In the genomic region with DNA sequence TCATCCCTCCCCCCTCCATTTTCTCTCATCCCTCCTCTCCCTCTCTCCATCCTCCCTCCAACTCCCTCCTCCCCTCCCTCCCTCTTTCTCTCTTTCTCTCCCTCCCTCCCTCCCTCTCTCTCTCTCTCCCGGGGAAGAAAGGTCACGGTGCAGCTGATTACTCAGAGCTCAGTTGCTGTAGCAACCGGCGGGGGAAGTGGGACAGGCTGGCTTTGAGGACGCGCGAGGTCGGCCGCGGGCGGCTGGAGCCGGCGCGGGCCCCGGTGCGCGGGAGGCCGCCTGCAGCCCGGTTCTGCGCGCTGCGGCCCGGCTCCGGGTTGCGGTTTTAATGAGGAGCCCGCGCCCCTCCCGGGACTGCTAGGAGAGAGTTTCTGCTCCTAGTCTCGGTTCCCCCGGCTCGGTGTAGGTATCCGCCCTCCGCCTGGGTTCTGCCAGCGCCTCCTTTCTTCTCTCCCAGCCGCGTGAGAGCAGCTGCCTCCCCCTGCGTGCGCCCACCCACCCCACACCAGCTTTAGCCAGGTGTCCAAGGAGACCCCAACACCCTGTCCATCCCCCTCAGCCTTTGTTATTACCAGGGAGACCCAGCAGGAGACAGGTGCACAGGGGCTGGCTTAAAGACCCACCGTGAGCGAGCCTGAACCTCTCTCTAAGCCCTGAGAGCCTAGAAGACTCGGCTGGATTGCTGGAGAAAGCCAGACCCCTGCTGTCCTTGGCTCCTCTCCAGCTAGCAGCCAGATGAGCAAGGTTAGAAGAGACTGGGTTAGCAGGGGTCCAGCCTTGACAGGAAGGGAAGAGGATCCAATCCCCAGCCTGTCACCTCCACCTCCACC, we compare ENCODE assay signal across 8 mouse cellular contexts.
DNase-seq lines count a peak whose midpoint lies in the region; ATAC-seq and TF ChIP-seq lines count a peak whose summit lies in the region.

No protein-coding gene starts in this region.

- no peak for TF ChIP-seq CTCF in MEL (IDR thresholded peaks at IDR 0.05 in 2 of 3, conservative IDR thresholded peaks at IDR 0.05 in 1 of 3; ENCODE audit: control insufficient read depth in 1 of 3, insufficient read depth in 1 of 3, low read depth in 2 of 3, low read length in 3 of 3, poor library complexity in 1 of 3, severe bottlenecking in 1 of 3)
- no peak for TF ChIP-seq CTCF in cerebellum, adult 2 months (IDR thresholded peaks at IDR 0.05; ENCODE audit: borderline replicate concordance, insufficient read depth, low read depth, low read length)

- peak in 1 of 2 experiments; percentile 10; a peak in 1 of 4 replicates for TF ChIP-seq POLR2A in MEL (IDR thresholded peaks at IDR 0.05; ENCODE audit: control insufficient read depth in 1 of 2, insufficient read depth in 1 of 2, low read depth in 1 of 2, low read length in 2 of 2, poor library complexity in 1 of 2)
- TF ChIP-seq POLR2A in cerebellum, adult 2 months (IDR thresholded peaks at IDR 0.05; ENCODE audit: borderline replicate concordance, insufficient read depth, low read length): peak; percentile 52

- peak overlapping the region; percentile 79 for H3K9ac ChIP-seq in MEL (ENCODE audit: control insufficient read depth, low read depth, low read length, poor library complexity, severe bottlenecking)
- peak overlapping the region; percentile 79 for H3K9ac ChIP-seq in hindbrain, embryonic 13.5 days

- H3K9me3 ChIP-seq in MEL (replicated peaks; ENCODE audit: insufficient read depth, low read length): no peaks in the 10 kb centered on the region
- H3K9me3 ChIP-seq in hindbrain, embryonic 13.5 days: no peaks in the 10 kb centered on the region

- peak overlapping the region; percentile 57 for H3K4me2 ChIP-seq in hindbrain, embryonic 13.5 days

- under 1% methylated on average over 40 of the region's 41 CpGs for WGBS in cerebellum, adult 2 months
- WGBS in hindbrain, embryonic 13.5 days: under 1% methylated on average over 40 of the region's 41 CpGs
- WGBS in macrophage (ENCODE audit: missing documents): 5% methylated on average over 40 of the region's 41 CpGs

- H3K79me2 ChIP-seq in MEL (ENCODE audit: control insufficient read depth, insufficient read depth, low read length, poor library complexity): no peaks in the 10 kb centered on the region; the same call in 1 of the 2 replicates
- H3K79me2 ChIP-seq in macrophage (ENCODE audit: inconsistent target): no peaks in the 10 kb centered on the region

- H3K4me3 ChIP-seq in MEL (ENCODE audit: control insufficient read depth in 1 of 2, insufficient read depth in 1 of 2, low read depth in 2 of 2, low read length in 2 of 2) (peak overlapping the region; percentile 46 to 57; a peak in 3 of 4 replicates), macrophage (ENCODE audit: inconsistent target) (peak overlapping the region; percentile 11; the same call in 1 of the 2 replicates)
- H3K4me3 ChIP-seq in cerebellum, adult 2 months (replicated peaks; ENCODE audit: insufficient read depth, low read depth, low read length): peak overlapping the region; percentile 55
- H3K4me3 ChIP-seq in hindbrain, embryonic 13.5 days: peak overlapping the region; percentile 31

- no peak for TF ChIP-seq EP300 in MEL (IDR thresholded peaks at IDR 0.05; ENCODE audit: low read depth in 1 of 2, low read length in 2 of 2)

- no peak for TF ChIP-seq RAD21 in MEL (IDR thresholded peaks at IDR 0.05; ENCODE audit: low read depth, low read length)

- H3K36me3 ChIP-seq in MEL (ENCODE audit: control insufficient read depth in 1 of 2, insufficient read depth in 2 of 2, low read length in 2 of 2) (peaks cover 0 to 14% of the 10 kb centered on the region in 2 experiments; a peak in 2 of 4 replicates), macrophage (ENCODE audit: inconsistent target) (no peaks in the 10 kb centered on the region)
- H3K36me3 ChIP-seq in hindbrain, embryonic 13.5 days: no peaks in the 10 kb centered on the region

- H3K27ac ChIP-seq in MEL (ENCODE audit: control insufficient read depth, low read depth, low read length): no peak overlapping the region; the same call in 1 of the 2 replicates
- peak overlapping the region; percentile 99 for H3K27ac ChIP-seq in cerebellum, adult 2 months (ENCODE audit: insufficient read depth, low read length)
- H3K27ac ChIP-seq in hindbrain, embryonic 13.5 days: peak overlapping the region; percentile 100
- peak overlapping the region; percentile 51 for H3K27ac ChIP-seq in macrophage

- ATAC-seq in hindbrain, embryonic 13.5 days (ENCODE audit: low FRiP score): peak; percentile 88

- H3K27me3 ChIP-seq in MEL (ENCODE audit: control insufficient read depth in 1 of 2, insufficient read depth in 2 of 2, low read length in 2 of 2): no peaks in the 10 kb centered on the region; a peak in 2 of 4 replicates
- no peaks in the 10 kb centered on the region for H3K27me3 ChIP-seq in cerebellum, adult 2 months (ENCODE audit: control insufficient read depth, insufficient read depth, low read length)
- H3K27me3 ChIP-seq in hindbrain, embryonic 13.5 days: no peaks in the 10 kb centered on the region

- peaks cover 7 to 35% of the 10 kb centered on the region in 2 experiments for H3K4me1 ChIP-seq in MEL (ENCODE audit: control insufficient read depth in 1 of 2, insufficient read depth in 2 of 2, low read length in 2 of 2)
- peaks cover 48% of the 10 kb centered on the region for H3K4me1 ChIP-seq in cerebellum, adult 2 months (ENCODE audit: control insufficient read depth, insufficient read depth, low read length)
- H3K4me1 ChIP-seq in hindbrain, embryonic 13.5 days (replicated peaks): peaks cover 72% of the 10 kb centered on the region

- peak; percentile 66 for DNase-seq in MEL (ENCODE audit: low read depth, low spot score)
- DNase-seq in cerebellum, adult 2 months: peak; percentile 90 to 92
- DNase-seq in frontal cortex, postnatal 14 days (ENCODE audit: low spot score in 2 of 2): peak; percentile 74 to 83
- DNase-seq in left cerebral cortex, adult 11 months (ENCODE audit: low spot score): peak; percentile 83
- DNase-seq in retina, postnatal 7 days (ENCODE audit: low read depth, low spot score): peak; percentile 91
- DNase-seq in urinary bladder, adult 2 months (ENCODE audit: low spot score): peak; percentile 73

TF ChIP-seq in MEL, 35 proteins besides CTCF, POLR2A, EP300 and RAD21:
- TF ChIP-seq ZNF384 (IDR thresholded peaks at IDR 0.05; ENCODE audit: low read depth, low read length) (no peak), KAT2A (conservative IDR thresholded peaks at IDR 0.05; ENCODE audit: low read depth, low read length) (no peak), ETS1 (IDR thresholded peaks at IDR 0.05; ENCODE audit: low read depth, low read length) (0 out of 2 replicates have a peak, but pooled peaks have one; percentile 23), BHLHE40 (IDR thresholded peaks at IDR 0.05; ENCODE audit: borderline replicate concordance, low read depth, low read length) (no peak), TAL1 (IDR thresholded peaks at IDR 0.05; ENCODE audit: low read length) (no peak), NELFE (IDR thresholded peaks at IDR 0.05; ENCODE audit: low read depth, low read length) (no peak), MAZ (IDR thresholded peaks at IDR 0.05; ENCODE audit: low read depth, low read length) (0 out of 2 replicates have a peak, but pooled peaks have one; percentile 73), ZC3H11A (IDR thresholded peaks at IDR 0.05; ENCODE audit: low read depth, low read length) (no peak)
TF ChIP-seq in MEL: peak in this region for 2.
